Mouse (Mus musculus): ENCODE results near the gene Itpr1. TPM values are rescaled to one million over a fixed set of nuclear protein-coding genes. Genes with fewer than 3 reads are reported as not detected.
A peak's percentile ranks its signal among the peaks of the same experiment; 100 is the strongest.

Itpr1 gene
- polyA plus RNA-seq, 1 experiment from 2014 or later: 15.0 TPM

GRCm38 (mm10) chr6:108206914-108207566, 5.9 kb upstream of the Itpr1 start:
- Histone ChIP-seq H3K4me1 (replicated peaks; ENCODE audit: control insufficient read depth, insufficient read depth, low read length) (peaks cover 4% of the 10 kb centered on the region), H3K4me3 (replicated peaks; ENCODE audit: low read length) (no peak overlapping the region), H3K27me3 (replicated peaks; ENCODE audit: control insufficient read depth, insufficient read depth, low read length) (no peaks in the 10 kb centered on the region), H3K4me2 (ENCODE audit: low read length) (no peak overlapping the region), H3K9me3 (ENCODE audit: control insufficient read depth, low read length) (no peaks in the 10 kb centered on the region), H3K36me3 (ENCODE audit: control insufficient read depth, insufficient read depth) (no peaks in the 10 kb centered on the region), H3K27ac (ENCODE audit: low read length) (no peak overlapping the region), H3K9ac (replicated peaks; ENCODE audit: low read depth, low read length) (no peak overlapping the region)
- WGBS: 86% methylated on average over 5 of the region's 5 CpGs
- no peak for ATAC-seq

DNA sequence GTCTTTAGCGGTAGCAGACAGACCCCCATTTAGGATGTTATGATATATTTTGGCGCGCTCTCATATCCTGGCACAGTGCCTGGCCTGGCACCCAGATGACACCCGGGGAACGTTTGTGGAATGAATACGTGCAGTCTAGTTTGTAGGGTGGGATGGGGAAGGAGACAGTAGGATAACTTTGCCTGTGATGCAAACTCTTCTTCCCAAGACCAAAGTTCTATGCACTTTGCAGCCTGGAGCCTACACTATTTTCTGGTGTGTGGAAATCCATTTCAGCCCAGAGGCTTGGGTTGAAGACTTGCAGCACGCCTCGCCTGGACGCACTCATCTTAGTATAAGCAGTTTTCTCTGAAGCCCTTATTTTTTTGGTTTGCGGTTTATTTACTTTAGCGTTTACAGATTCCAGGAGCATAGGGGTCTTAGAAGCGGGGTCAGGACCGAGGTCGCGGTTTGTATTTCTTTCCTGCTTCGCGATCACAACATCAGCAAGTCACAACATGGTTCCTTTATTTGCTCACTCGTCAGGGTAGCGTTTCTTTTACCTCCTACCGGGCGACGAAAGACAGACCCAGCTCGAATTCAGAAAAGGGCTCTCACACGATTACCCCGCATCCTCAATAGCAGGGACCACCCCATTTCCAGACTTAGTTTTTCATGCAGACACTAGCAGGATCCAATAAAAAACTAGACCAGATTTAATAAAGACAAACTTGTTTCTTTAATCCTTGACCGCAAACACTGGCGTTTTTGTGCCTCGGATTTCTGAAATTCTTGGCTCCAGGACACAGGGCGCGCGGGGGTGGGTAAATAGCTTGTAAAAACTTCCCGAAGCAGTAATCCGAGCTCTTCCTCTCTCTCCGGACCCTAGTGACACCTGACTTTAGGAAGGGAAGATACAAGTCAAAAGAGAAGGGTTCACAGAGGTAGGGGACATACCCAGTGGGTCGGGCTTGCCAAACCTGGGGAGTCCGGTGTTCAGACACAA, 708 bp upstream of the Itpr1 start:
- H3K27ac ChIP-seq (ENCODE audit: low read length): no peak overlapping the region
- peak; percentile 2 for ATAC-seq
- 5% methylated on average over 36 of the region's 36 CpGs for WGBS
- peak overlapping the region; percentile 64 for H3K9ac ChIP-seq (replicated peaks; ENCODE audit: low read depth, low read length)
- no peaks in the 10 kb centered on the region for H3K36me3 ChIP-seq (ENCODE audit: control insufficient read depth, insufficient read depth)
- peaks cover 17% of the 10 kb centered on the region for H3K4me1 ChIP-seq (replicated peaks; ENCODE audit: control insufficient read depth, insufficient read depth, low read length)
- no peaks in the 10 kb centered on the region for H3K9me3 ChIP-seq (ENCODE audit: control insufficient read depth, low read length)
- peak overlapping the region; percentile 66 for H3K4me2 ChIP-seq (ENCODE audit: low read length)
- H3K4me3 ChIP-seq (replicated peaks; ENCODE audit: low read length): peak overlapping the region; percentile 81
- no peaks in the 10 kb centered on the region for H3K27me3 ChIP-seq (replicated peaks; ENCODE audit: control insufficient read depth, insufficient read depth, low read length)

GRCm38 (mm10) chr6:108213481-108214293, 791 bp downstream of the Itpr1 start:
- H3K27me3 ChIP-seq (replicated peaks; ENCODE audit: control insufficient read depth, insufficient read depth, low read length): no peaks in the 10 kb centered on the region
- no peak overlapping the region for H3K27ac ChIP-seq (ENCODE audit: low read length)
- peak overlapping the region; percentile 64 for H3K9ac ChIP-seq (replicated peaks; ENCODE audit: low read depth, low read length)
- H3K4me3 ChIP-seq (replicated peaks; ENCODE audit: low read length): peak overlapping the region; percentile 81
- H3K4me1 ChIP-seq (replicated peaks; ENCODE audit: control insufficient read depth, insufficient read depth, low read length): peaks cover 17% of the 10 kb centered on the region
- ATAC-seq: no peak
- under 1% methylated on average over 29 of the region's 29 CpGs for WGBS
- peak overlapping the region; percentile 66 for H3K4me2 ChIP-seq (ENCODE audit: low read length)
- no peaks in the 10 kb centered on the region for H3K9me3 ChIP-seq (ENCODE audit: control insufficient read depth, low read length)
- H3K36me3 ChIP-seq (ENCODE audit: control insufficient read depth, insufficient read depth): no peaks in the 10 kb centered on the region

DNA sequence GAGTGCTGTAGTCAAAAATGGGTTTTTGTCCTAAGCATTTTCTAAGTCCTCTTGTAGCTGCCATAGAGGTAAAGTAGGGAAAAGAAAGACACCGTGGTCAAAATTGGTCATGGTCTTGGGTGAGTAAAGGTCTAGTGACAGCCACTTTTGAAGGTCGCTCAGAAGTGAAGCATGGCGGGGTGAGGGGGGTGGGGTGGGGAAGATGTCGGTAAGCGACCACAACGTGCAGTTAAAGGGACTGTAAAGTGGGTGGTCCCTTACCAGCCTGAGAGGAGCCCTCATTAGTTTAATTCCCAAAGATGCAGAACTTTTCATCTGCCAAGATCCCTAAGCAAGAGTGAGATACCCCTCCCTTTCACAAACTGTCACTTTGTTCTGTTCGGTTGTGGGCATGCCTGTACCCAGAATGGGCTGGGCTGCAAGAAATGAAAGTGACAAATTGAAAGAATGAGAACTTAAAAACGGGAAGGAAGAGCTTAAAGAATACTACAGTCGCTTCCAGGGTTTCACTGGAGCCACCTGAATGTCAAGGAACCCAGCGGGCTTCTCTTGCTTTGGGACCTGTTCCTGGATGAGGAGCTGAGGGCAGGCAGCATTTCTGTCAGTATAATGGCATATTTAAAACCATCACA, 1.5 kb downstream of the Itpr1 start:
- Histone ChIP-seq H3K4me1 (replicated peaks; ENCODE audit: control insufficient read depth, insufficient read depth, low read length) (peaks cover 17% of the 10 kb centered on the region), H3K9me3 (ENCODE audit: control insufficient read depth, low read length) (no peaks in the 10 kb centered on the region), H3K9ac (replicated peaks; ENCODE audit: low read depth, low read length) (no peak overlapping the region), H3K27me3 (replicated peaks; ENCODE audit: control insufficient read depth, insufficient read depth, low read length) (no peaks in the 10 kb centered on the region), H3K4me3 (replicated peaks; ENCODE audit: low read length) (peak overlapping the region; percentile 81), H3K4me2 (ENCODE audit: low read length) (peak overlapping the region; percentile 66), H3K36me3 (ENCODE audit: control insufficient read depth, insufficient read depth) (no peaks in the 10 kb centered on the region), H3K27ac (ENCODE audit: low read length) (no peak overlapping the region)
- WGBS: 6% methylated on average over 10 of the region's 10 CpGs
- ATAC-seq: no peak

DNA sequence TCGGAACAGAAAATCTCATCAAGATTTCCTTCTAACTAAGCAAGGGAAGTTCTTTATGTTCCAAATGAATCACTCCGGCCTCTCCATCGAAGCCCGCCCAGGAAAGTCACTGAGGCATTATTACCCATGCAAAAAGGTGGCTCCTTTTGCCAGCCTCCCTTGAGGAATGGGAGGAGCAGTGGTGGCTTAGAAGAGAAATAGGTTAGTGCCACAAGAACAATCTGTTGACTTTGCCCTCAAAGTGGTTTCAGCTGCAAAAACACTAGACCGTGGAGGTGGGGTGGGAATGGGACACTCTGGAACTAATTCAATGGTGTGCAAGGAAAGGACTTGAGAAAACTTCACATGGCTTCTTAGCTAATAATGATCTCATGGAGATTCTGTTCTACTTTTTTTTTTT, 3.2 kb downstream of the Itpr1 start:
- no peaks in the 10 kb centered on the region for H3K36me3 ChIP-seq (ENCODE audit: control insufficient read depth, insufficient read depth)
- H3K27me3 ChIP-seq (replicated peaks; ENCODE audit: control insufficient read depth, insufficient read depth, low read length): no peaks in the 10 kb centered on the region
- H3K4me2 ChIP-seq (ENCODE audit: low read length): peak overlapping the region; percentile 66; the same call in 1 of the 2 replicates
- ATAC-seq: no peak
- peaks cover 17% of the 10 kb centered on the region for H3K4me1 ChIP-seq (replicated peaks; ENCODE audit: control insufficient read depth, insufficient read depth, low read length)
- H3K9me3 ChIP-seq (ENCODE audit: control insufficient read depth, low read length): no peaks in the 10 kb centered on the region
- H3K9ac ChIP-seq (replicated peaks; ENCODE audit: low read depth, low read length): no peak overlapping the region
- no peak overlapping the region for H3K27ac ChIP-seq (ENCODE audit: low read length)
- H3K4me3 ChIP-seq (replicated peaks; ENCODE audit: low read length): no peak overlapping the region
- 81% methylated on average over 5 of the region's 5 CpGs for WGBS

- WGBS: 92% methylated on average over 8 of the region's 8 CpGs
- Histone ChIP-seq H3K9ac (replicated peaks; ENCODE audit: low read depth, low read length) (no peak overlapping the region), H3K4me1 (replicated peaks; ENCODE audit: control insufficient read depth, insufficient read depth, low read length) (peaks cover 15% of the 10 kb centered on the region), H3K4me2 (ENCODE audit: low read length) (no peak overlapping the region), H3K4me3 (replicated peaks; ENCODE audit: low read length) (no peak overlapping the region), H3K27ac (ENCODE audit: low read length) (no peak overlapping the region), H3K27me3 (replicated peaks; ENCODE audit: control insufficient read depth, insufficient read depth, low read length) (no peaks in the 10 kb centered on the region), H3K36me3 (ENCODE audit: control insufficient read depth, insufficient read depth) (no peaks in the 10 kb centered on the region), H3K9me3 (ENCODE audit: control insufficient read depth, low read length) (no peaks in the 10 kb centered on the region)
- ATAC-seq: no peak
Measured at GRCm38 (mm10) chr6:108216832-108217231, 3.9 kb downstream of the Itpr1 start.

GRCm38 (mm10) chr6:108217987-108218386, 5.1 kb downstream of the Itpr1 start:
- H3K4me2 ChIP-seq (ENCODE audit: low read length): no peak overlapping the region
- no peaks in the 10 kb centered on the region for H3K9me3 ChIP-seq (ENCODE audit: control insufficient read depth, low read length)
- no peaks in the 10 kb centered on the region for H3K36me3 ChIP-seq (ENCODE audit: control insufficient read depth, insufficient read depth)
- WGBS: 80% methylated on average over 3 of the region's 3 CpGs
- H3K27ac ChIP-seq (ENCODE audit: low read length): no peak overlapping the region
- H3K9ac ChIP-seq (replicated peaks; ENCODE audit: low read depth, low read length): no peak overlapping the region
- no peaks in the 10 kb centered on the region for H3K27me3 ChIP-seq (replicated peaks; ENCODE audit: control insufficient read depth, insufficient read depth, low read length)
- no peak for ATAC-seq
- no peak overlapping the region for H3K4me3 ChIP-seq (replicated peaks; ENCODE audit: low read length)
- 0 out of 2 replicates have a peak, but pooled peaks cover 10% of the 10 kb centered on the region for H3K4me1 ChIP-seq (replicated peaks; ENCODE audit: control insufficient read depth, insufficient read depth, low read length)

DNA sequence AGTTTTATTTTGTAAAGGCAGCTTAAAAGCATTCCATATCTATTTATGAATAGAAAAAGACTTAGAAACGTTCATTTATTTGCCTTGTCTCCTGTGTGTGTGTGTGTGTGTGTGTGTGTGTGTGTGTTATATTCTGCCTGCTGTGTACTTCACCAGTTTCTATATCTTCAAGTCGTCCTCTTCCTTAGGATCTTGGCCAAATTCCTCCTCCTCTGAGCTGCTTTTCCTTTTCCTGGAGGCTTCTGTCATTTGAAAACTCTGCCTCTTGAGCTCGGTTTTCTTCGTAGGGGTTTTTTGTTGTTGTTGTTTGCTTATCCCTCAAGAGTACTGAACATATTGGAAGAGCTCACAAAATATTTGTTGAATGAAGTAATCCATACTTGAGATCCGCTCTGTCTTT, 9.5 kb downstream of the Itpr1 start:
- no peak for ATAC-seq
- no peak overlapping the region for H3K4me3 ChIP-seq (replicated peaks; ENCODE audit: low read length)
- 53% methylated on average over 5 of the region's 5 CpGs for WGBS

More for the DNA sequence above, 9.5 kb downstream of the Itpr1 start:
- Histone ChIP-seq H3K36me3 (ENCODE audit: control insufficient read depth, insufficient read depth) (no peaks in the 10 kb centered on the region), H3K9me3 (ENCODE audit: control insufficient read depth, low read length) (no peaks in the 10 kb centered on the region), H3K4me1 (replicated peaks; ENCODE audit: control insufficient read depth, insufficient read depth, low read length) (no peaks in the 10 kb centered on the region), H3K27me3 (replicated peaks; ENCODE audit: control insufficient read depth, insufficient read depth, low read length) (no peaks in the 10 kb centered on the region), H3K9ac (replicated peaks; ENCODE audit: low read depth, low read length) (no peak overlapping the region), H3K4me2 (ENCODE audit: low read length) (no peak overlapping the region), H3K27ac (ENCODE audit: low read length) (no peak overlapping the region)
